Mouse (Mus musculus) gastrocnemius, adult 2 months (tissue): Measurements from ENCODE around the gene Xpo4. TPM values are rescaled to one million over a fixed set of nuclear protein-coding genes. Genes with fewer than 3 reads are reported as not detected.

Experiments
- DNase-seq: peaks from one replicate; pipeline ENCODE4 v3.0.0; 2022
- H3K27ac ChIP-seq: fragments of 200-600 bp; 2 replicates; pipeline ENCODE4 v1.8.1; 2022; ENCODE audit warnings: mild to moderate bottlenecking
- H3K4me3 ChIP-seq: fragments of 200-600 bp; 2 replicates; pipeline ENCODE4 v1.8.1; 2022; ENCODE audit warnings: mild to moderate bottlenecking, moderate library complexity
- CTCF ChIP-seq: fragments of 200-600 bp; IDR thresholded peaks from 2 replicates; pipeline ENCODE4 v1.8.1; 2022; ENCODE audit warnings: antibody characterized with exemption, mild to moderate bottlenecking, moderate library complexity
- intact Hi-C: fragments of 180-260 bp; cut with DNase I; formaldehyde crosslinking; loops from one replicate; pipeline ENCODE4 v1.15.1; 2025
- total RNA-seq, 2 experiments: library from RNA; stranded (reverse); gene quantifications; 2 replicates each; pipeline ENCODE4 v1.2.3; 2021

The Xpo4 gene
- total RNA-seq, 2 experiments from 2014 or later = 8.4 to 17.8 TPM

- Histone ChIP-seq H3K27ac (peak within 1 kb of the TSS; percentile 90), H3K4me3 (peak within 1 kb of the TSS; percentile 93)
- peak; percentile 98 for DNase-seq
- intact Hi-C loops = loop anchor here (5.0 kb wide), 1 partner anchor 36 kb away; no protein-coding TSS in a partner anchor
- TF ChIP-seq CTCF = no peak
Observed at GRCm38 (mm10) chr14:57571155-57572133, 93.8 kb downstream of the Xpo4 start, which contains the start of gene Eef1akmt1. TSS of gene Eef1akmt1 (minus strand) at chr14:57571612.

GRCm38 (mm10) chr14:57565626-57566025 is 99.6 kb downstream of the Xpo4 start:
- intact Hi-C loops = no loop called here
- no peak overlapping the region for H3K4me3 ChIP-seq
- no peak for TF ChIP-seq CTCF
- no peak overlapping the region for H3K27ac ChIP-seq
- no peak for DNase-seq

GRCm38 (mm10) chr14:57556922-57557321 is 108.3 kb downstream of the Xpo4 start:
- intact Hi-C loops = no loop called here
- no peak overlapping the region for H3K4me3 ChIP-seq
- no peak for DNase-seq
- TF ChIP-seq CTCF = no peak
- H3K27ac ChIP-seq = no peak overlapping the region

GRCm38 (mm10) chr14:57555471-57556070 is 109.7 kb downstream of the Xpo4 start:
- Histone ChIP-seq H3K4me3 (no peak overlapping the region), H3K27ac (peak overlapping the region; percentile 65)
- intact Hi-C loops = no loop called here
- no peak for TF ChIP-seq CTCF
- DNase-seq = peak; percentile 48

GRCm38 (mm10) chr14:57554434-57554833 is 110.8 kb downstream of the Xpo4 start:
- H3K27ac ChIP-seq = no peak overlapping the region
- no peak for TF ChIP-seq CTCF
- no peak for DNase-seq
- intact Hi-C loops = no loop called here
- no peak overlapping the region for H3K4me3 ChIP-seq

- intact Hi-C loops = no loop called here
- DNase-seq = no peak
- Histone ChIP-seq H3K27ac (no peak overlapping the region), H3K4me3 (no peak overlapping the region)
- TF ChIP-seq CTCF = no peak
Observed at GRCm38 (mm10) chr14:57552945-57553344, 112.3 kb downstream of the Xpo4 start.

GRCm38 (mm10) chr14:57547062-57547461 is 118.2 kb downstream of the Xpo4 start:
- peak overlapping the region; percentile 80 for H3K27ac ChIP-seq
- H3K4me3 ChIP-seq = peak overlapping the region; percentile 31; the same call in 1 of the 2 replicates
- no peak for TF ChIP-seq CTCF
- DNase-seq = no peak
- intact Hi-C loops = no loop called here

GRCm38 (mm10) chr14:57546557-57547021 is 118.6 kb downstream of the Xpo4 start:
- DNase-seq = peak; percentile 44
- TF ChIP-seq CTCF = no peak
- Histone ChIP-seq H3K4me3 (peak overlapping the region; percentile 31), H3K27ac (peak overlapping the region; percentile 80)
- intact Hi-C loops = no loop called here

GRCm38 (mm10) chr14:57546131-57546530 is 119.1 kb downstream of the Xpo4 start:
- Histone ChIP-seq H3K27ac (peak overlapping the region; percentile 80), H3K4me3 (no peak overlapping the region)
- TF ChIP-seq CTCF = no peak
- intact Hi-C loops = no loop called here
- no peak for DNase-seq

GRCm38 (mm10) chr14:57545526-57545925 is 119.7 kb downstream of the Xpo4 start:
- DNase-seq = no peak
- H3K4me3 ChIP-seq = no peak overlapping the region
- H3K27ac ChIP-seq = no peak overlapping the region
- no peak for TF ChIP-seq CTCF
- intact Hi-C loops = no loop called here

- Histone ChIP-seq H3K27ac (no peak overlapping the region), H3K4me3 (no peak overlapping the region)
- no peak for TF ChIP-seq CTCF
- no peak for DNase-seq
- intact Hi-C loops = no loop called here
Observed at GRCm38 (mm10) chr14:57543420-57544039, 121.7 kb downstream of the Xpo4 start.

GRCm38 (mm10) chr14:57542231-57542630 is 123.0 kb downstream of the Xpo4 start:
- intact Hi-C loops = no loop called here
- no peak overlapping the region for H3K27ac ChIP-seq
- no peak for DNase-seq
- no peak for TF ChIP-seq CTCF
- no peak overlapping the region for H3K4me3 ChIP-seq

GRCm38 (mm10) chr14:57540683-57541082 is 124.5 kb downstream of the Xpo4 start:
- intact Hi-C loops = no loop called here
- no peak for TF ChIP-seq CTCF

More at GRCm38 (mm10) chr14:57540683-57541082, 124.5 kb downstream of the Xpo4 start:
- Histone ChIP-seq H3K27ac (no peak overlapping the region), H3K4me3 (no peak overlapping the region)
- no peak for DNase-seq
